Mouse (Mus musculus) large intestine, adult 2 months (tissue): Measurements from ENCODE around the gene Eef1a2. TPM values are rescaled to one million over a fixed set of nuclear protein-coding genes. Genes with fewer than 3 reads are reported as not detected.

Experiments
- polyA plus RNA-seq: library from polyadenylated mRNA; depleted of rRNA; stranded (reverse); fragments of >200 nt; gene quantifications from 2 replicates; pipeline ENCODE4 v1.2.3, GENCODE M21; 2012; rRNA removed

Eef1a2 gene
- polyA plus RNA-seq, 1 experiment, result 3.9 TPM

Other genes with a start within 250 kb of the Eef1a2 start
- 26.5 and 34.7 TPM in 2 replicates for gene Ythdf1, start 236.1 kb downstream of the Eef1a2 start, polyA plus RNA-seq
- not detected in 2 replicates for gene Birc7, start 228.0 kb downstream of the Eef1a2 start, polyA plus RNA-seq
- gene Nkain4, start 202.3 kb downstream of the Eef1a2 start, polyA plus RNA-seq, result 4.1 and 8.3 TPM in 2 replicates
- gene Arfgap1, start 189.8 kb downstream of the Eef1a2 start, polyA plus RNA-seq, result 41.1 and 48.9 TPM in 2 replicates
- gene Col20a1, start 170.5 kb downstream of the Eef1a2 start, polyA plus RNA-seq, result 1.8 and 2.3 TPM in 2 replicates
- 0.05 and 0.08 TPM in 2 replicates for gene Chrna4, start 113.5 kb downstream of the Eef1a2 start, polyA plus RNA-seq
- 0.37 and 0.43 TPM in 2 replicates for gene Kcnq2, start 21.7 kb downstream of the Eef1a2 start, polyA plus RNA-seq
- 168 and 172 TPM in 2 replicates for gene Ppdpf, start 30.2 kb upstream of the Eef1a2 start, polyA plus RNA-seq
- gene Ptk6, start 45.8 kb upstream of the Eef1a2 start, polyA plus RNA-seq, result 23.9 and 28.2 TPM in 2 replicates
- gene Srms, start 56.2 kb upstream of the Eef1a2 start, polyA plus RNA-seq, result 0.87 and 1.3 TPM in 2 replicates
- gene Fndc11, start 63.0 kb upstream of the Eef1a2 start, polyA plus RNA-seq, result 0.32 and 0.77 TPM in 2 replicates
- 24.7 and 67.9 TPM in 2 replicates for gene Helz2, start 85.0 kb upstream of the Eef1a2 start, polyA plus RNA-seq
- gene Gmeb2, start 131.0 kb upstream of the Eef1a2 start, polyA plus RNA-seq, result 17.5 and 24.8 TPM in 2 replicates
- 2.8 and 4.3 TPM in 2 replicates for gene Stmn3, start 157.5 kb upstream of the Eef1a2 start, polyA plus RNA-seq
- 39.6 and 46.1 TPM in 2 replicates for gene Rtel1, start 162.7 kb upstream of the Eef1a2 start, polyA plus RNA-seq
- gene Zgpat, start 207.9 kb upstream of the Eef1a2 start, polyA plus RNA-seq, result 16.7 and 26.7 TPM in 2 replicates
- 29.3 and 29.6 TPM in 2 replicates for gene Arfrp1, start 208.4 kb upstream of the Eef1a2 start, polyA plus RNA-seq
- 37.6 and 48.7 TPM in 2 replicates for gene Lime1, start 223.1 kb upstream of the Eef1a2 start, polyA plus RNA-seq